Mouse (Mus musculus): ENCODE measurements at regions not wholly inside any gene's neighbourhood (a gene's known extent, or its start where the extent isn't known, plus 50 kb on each side); places are given as distances from the start of the nearest gene placed in this dataset.

DNA sequence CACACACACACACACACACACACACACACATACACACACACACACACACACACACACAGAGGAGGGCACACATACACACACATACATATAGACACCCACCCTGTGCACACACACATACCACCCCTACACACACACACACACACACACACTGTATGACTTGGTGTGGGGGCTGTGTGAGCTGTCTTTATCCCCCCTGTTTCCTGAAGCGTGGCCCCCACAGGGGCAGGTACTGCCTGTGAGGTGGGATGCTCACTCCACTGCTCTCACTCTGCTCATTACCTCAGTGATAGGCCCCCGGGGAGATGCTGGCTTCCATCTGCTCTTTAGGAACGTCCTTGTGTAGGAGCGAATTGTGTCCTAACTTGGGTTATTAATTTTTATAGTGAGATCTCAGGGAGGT lies 157.7 kb downstream of the Ifng start:
- no peak for TF ChIP-seq CTCF (conservative IDR thresholded peaks at IDR 0.05; ENCODE audit: insufficient read depth, insufficient read length, low read depth, low read length)
- TF ChIP-seq POLR2A (IDR thresholded peaks at IDR 0.05; ENCODE audit: low read depth, low read length), result no peak
